Mouse (Mus musculus): ENCODE measurements around the gene Ahr.

Gene Ahr

GRCm38 (mm10) chr12:35534754-35535236 lies at the start of gene Ahr:
Gene Ahr, minus strand, starts transcription at chr12:35535038.
- DNase-seq (ENCODE audit: low spot score in 2 of 2) = peak; percentile 68 to 74

GRCm38 (mm10) chr12:35578826-35579225 lies 44.0 kb upstream of the Ahr start:
- DNase-seq (ENCODE audit: low spot score in 2 of 2) = no peak

- no peak for DNase-seq (ENCODE audit: low spot score in 2 of 2)
These were observed 41.3 kb upstream of the Ahr start for GRCm38 (mm10) chr12:35576107-35576506.

GRCm38 (mm10) chr12:35573713-35574112 lies 38.9 kb upstream of the Ahr start:
- DNase-seq (ENCODE audit: low spot score in 2 of 2) = no peak

GRCm38 (mm10) chr12:35562826-35563225 lies 28.0 kb upstream of the Ahr start:
- no peak for DNase-seq (ENCODE audit: low spot score in 2 of 2)

GRCm38 (mm10) chr12:35558868-35559267 lies 24.0 kb upstream of the Ahr start:
- no peak for DNase-seq (ENCODE audit: low spot score in 2 of 2)

- no peak for DNase-seq (ENCODE audit: low spot score in 2 of 2)
These were observed 21.1 kb upstream of the Ahr start for GRCm38 (mm10) chr12:35555925-35556324.

- DNase-seq (ENCODE audit: low spot score in 2 of 2) = no peak
These were observed 19.5 kb upstream of the Ahr start for GRCm38 (mm10) chr12:35554309-35554708.

GRCm38 (mm10) chr12:35553174-35553573 lies 18.3 kb upstream of the Ahr start:
- DNase-seq (ENCODE audit: low spot score in 2 of 2) = no peak

- DNase-seq (ENCODE audit: low spot score in 2 of 2) = no peak
These were observed 15.5 kb upstream of the Ahr start for GRCm38 (mm10) chr12:35550299-35550698.

- no peak for DNase-seq (ENCODE audit: low spot score in 2 of 2)
These were observed 8.0 kb upstream of the Ahr start for GRCm38 (mm10) chr12:35542836-35543235.

GRCm38 (mm10) chr12:35538843-35539242 lies 4.0 kb upstream of the Ahr start:
- no peak for DNase-seq (ENCODE audit: low spot score in 2 of 2)

GRCm38 (mm10) chr12:35534114-35534753 lies 604 bp downstream of the Ahr start:
- peak in 1 of 2 experiments; percentile 12 for DNase-seq (ENCODE audit: low spot score in 2 of 2)

- DNase-seq (ENCODE audit: low spot score in 2 of 2) = no peak
These were observed 1.1 kb downstream of the Ahr start for GRCm38 (mm10) chr12:35533748-35534113.

- no peak for DNase-seq (ENCODE audit: low spot score in 2 of 2)
These were observed 1.7 kb downstream of the Ahr start for GRCm38 (mm10) chr12:35533133-35533532.

- DNase-seq (ENCODE audit: low spot score in 2 of 2) = peak in 1 of 2 experiments; percentile 63
These were observed 2.7 kb downstream of the Ahr start for GRCm38 (mm10) chr12:35532151-35532550.

GRCm38 (mm10) chr12:35530587-35530986 lies 4.3 kb downstream of the Ahr start:
- DNase-seq (ENCODE audit: low spot score in 2 of 2) = no peak

GRCm38 (mm10) chr12:35527429-35527828 lies 7.4 kb downstream of the Ahr start:
- no peak for DNase-seq (ENCODE audit: low spot score in 2 of 2)

GRCm38 (mm10) chr12:35522585-35523103 lies 12.2 kb downstream of the Ahr start:
- peak; percentile 30 to 64 for DNase-seq (ENCODE audit: low spot score in 2 of 2)

- DNase-seq (ENCODE audit: low spot score in 2 of 2) = no peak
These were observed 19.2 kb downstream of the Ahr start for GRCm38 (mm10) chr12:35515621-35516020.

- DNase-seq (ENCODE audit: low spot score in 2 of 2) = no peak
These were observed 20.2 kb downstream of the Ahr start for GRCm38 (mm10) chr12:35514671-35515070.

GRCm38 (mm10) chr12:35510711-35511110 lies 24.1 kb downstream of the Ahr start:
- no peak for DNase-seq (ENCODE audit: low spot score in 2 of 2)

- DNase-seq (ENCODE audit: low spot score in 2 of 2) = no peak
These were observed 28.5 kb downstream of the Ahr start for GRCm38 (mm10) chr12:35506383-35506782.

GRCm38 (mm10) chr12:35504081-35504480 lies 30.8 kb downstream of the Ahr start:
- DNase-seq (ENCODE audit: low spot score in 2 of 2) = no peak

Data from heart, adult 9 months (tissue).